Mouse (Mus musculus): ENCODE measurements around the gene Slc24a1. TPM values are rescaled to one million over a fixed set of nuclear protein-coding genes. Genes with fewer than 3 reads are reported as not detected.
A peak's percentile ranks its signal among the peaks of the same experiment; 100 is the strongest.

The Slc24a1 gene
- polyA plus RNA-seq, 1 experiment = 0.05 TPM

DNA sequence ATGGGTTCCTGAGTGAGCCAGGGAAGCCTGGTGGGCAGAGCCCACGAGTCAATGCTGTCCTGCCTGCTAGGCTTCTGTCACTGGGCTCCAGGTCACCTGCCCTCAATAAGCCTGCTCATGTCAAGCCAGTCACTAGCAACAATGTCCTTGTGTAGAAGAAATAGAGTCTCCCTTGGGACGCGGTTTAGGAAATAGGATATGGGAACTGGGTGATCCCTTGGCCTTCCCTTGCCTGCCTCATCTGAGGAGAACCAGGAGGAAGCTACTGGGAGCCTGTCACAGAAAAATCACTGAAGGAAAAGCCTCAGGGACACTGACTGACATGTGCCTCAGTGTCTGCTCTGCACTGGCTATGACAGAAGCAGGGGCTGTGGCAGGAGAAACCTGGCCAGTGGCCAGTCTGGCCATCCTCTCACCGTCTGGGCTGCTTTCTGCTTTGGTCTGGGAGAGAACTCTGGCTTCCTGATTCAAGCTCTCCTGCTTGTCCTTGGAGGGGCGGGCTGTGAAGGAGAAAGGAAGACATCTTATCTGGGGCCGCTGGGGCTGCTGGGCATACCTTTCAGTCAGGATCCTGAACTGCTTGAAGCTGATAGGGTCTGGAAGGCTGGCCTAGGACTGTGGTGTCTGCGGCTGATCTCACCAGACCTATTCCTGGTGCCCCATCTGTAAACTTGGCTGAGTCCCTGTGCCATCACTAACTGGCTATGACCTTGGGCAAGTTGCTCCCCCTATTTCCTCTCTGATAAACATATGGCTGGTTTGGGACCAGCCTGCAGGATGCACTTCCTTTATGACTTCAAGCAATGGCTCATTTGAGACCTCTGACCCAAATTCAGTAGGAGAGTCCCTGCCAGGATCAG lies 19.4 kb downstream of the Slc24a1 start:
- H3K4me1 ChIP-seq (replicated peaks; ENCODE audit: control insufficient read depth, insufficient read depth, low read length) = no peaks in the 10 kb centered on the region
- H3K27ac ChIP-seq (ENCODE audit: control insufficient read depth, insufficient read depth, low read length) = no peak overlapping the region
- no peaks in the 10 kb centered on the region for H3K36me3 ChIP-seq (ENCODE audit: control insufficient read depth, insufficient read depth, low read length)
- H3K27me3 ChIP-seq (ENCODE audit: control insufficient read depth, insufficient read depth, low read length) = no peaks in the 10 kb centered on the region
- 77% methylated on average over 7 of the region's 7 CpGs for WGBS
- no peak for TF ChIP-seq POLR2A (IDR thresholded peaks at IDR 0.05; ENCODE audit: control insufficient read depth, extremely low read depth, insufficient read depth, low read length, poor library complexity)
- H3K4me3 ChIP-seq (ENCODE audit: control insufficient read depth, insufficient read depth, low read length) = no peak overlapping the region
- DNase-seq = no peak

DNA sequence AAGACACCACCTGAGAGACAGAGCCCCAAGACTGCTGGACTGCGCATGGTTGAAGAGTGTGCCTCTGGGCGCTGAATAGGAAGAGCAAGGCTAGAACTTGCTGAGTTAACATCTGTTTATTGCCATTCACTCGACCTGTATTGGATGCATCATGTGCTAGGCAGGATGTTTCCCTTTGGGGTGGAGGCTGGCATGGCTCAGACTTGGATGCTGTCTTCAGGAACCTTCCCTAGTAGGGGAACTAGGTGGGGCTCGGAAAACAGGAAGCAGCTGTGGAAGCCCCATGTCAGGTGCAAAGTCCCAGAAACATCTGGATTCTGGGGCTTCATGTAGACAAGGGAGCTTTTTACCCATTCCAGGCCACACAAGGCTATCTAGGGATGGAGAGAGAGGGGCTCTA lies 21.2 kb downstream of the Slc24a1 start:
- H3K4me3 ChIP-seq (ENCODE audit: control insufficient read depth, insufficient read depth, low read length) = no peak overlapping the region
- DNase-seq = no peak
- TF ChIP-seq CTCF (IDR thresholded peaks at IDR 0.05; ENCODE audit: borderline replicate concordance, control insufficient read depth, extremely low read depth, insufficient read depth, low read length, poor library complexity) = no peak
- TF ChIP-seq POLR2A (IDR thresholded peaks at IDR 0.05; ENCODE audit: control insufficient read depth, extremely low read depth, insufficient read depth, low read length, poor library complexity) = no peak
- no peaks in the 10 kb centered on the region for H3K4me1 ChIP-seq (replicated peaks; ENCODE audit: control insufficient read depth, insufficient read depth, low read length)
- H3K27ac ChIP-seq (ENCODE audit: control insufficient read depth, insufficient read depth, low read length) = no peak overlapping the region
- H3K27me3 ChIP-seq (ENCODE audit: control insufficient read depth, insufficient read depth, low read length) = no peaks in the 10 kb centered on the region
- H3K36me3 ChIP-seq (ENCODE audit: control insufficient read depth, insufficient read depth, low read length) = no peaks in the 10 kb centered on the region
- WGBS = 71% methylated on average over 4 of the region's 4 CpGs

DNA sequence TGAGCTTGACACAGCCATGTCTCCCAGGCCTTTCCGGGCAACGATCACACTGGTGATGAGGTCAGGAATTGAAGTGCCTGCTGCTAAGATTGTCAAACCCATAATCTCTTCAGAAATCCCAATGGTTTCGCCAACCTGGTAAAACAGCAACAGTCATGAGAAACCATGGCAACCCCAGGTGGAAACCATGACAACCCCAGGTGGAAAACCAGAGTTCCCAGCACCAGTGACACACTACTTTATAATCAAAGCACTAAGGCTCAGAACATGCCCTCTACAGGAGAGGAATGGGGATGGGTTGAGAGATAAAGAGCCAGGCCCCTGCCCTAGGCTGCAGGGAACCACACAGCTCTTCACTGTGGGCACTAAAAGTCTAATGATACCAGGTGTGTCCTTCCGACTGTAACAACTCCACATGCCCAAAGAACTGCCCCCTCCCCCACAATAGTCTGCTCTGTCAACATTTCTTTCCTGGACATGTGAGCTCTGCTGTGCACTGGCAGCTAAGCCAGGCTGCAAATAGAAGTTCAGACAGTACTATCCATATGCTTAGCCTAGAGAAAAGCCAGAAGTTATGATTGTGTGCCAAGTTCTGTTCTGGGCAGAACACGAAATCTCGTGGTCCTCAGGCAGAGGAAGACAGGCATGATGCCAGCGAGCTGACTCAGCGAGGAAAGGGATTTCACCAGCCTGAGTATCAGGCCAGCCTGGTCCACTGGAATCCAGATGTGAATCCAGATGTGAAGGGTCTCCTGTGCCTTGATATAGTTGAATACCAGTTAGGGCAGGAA lies 25.0 kb downstream of the Slc24a1 start:
- TF ChIP-seq CTCF (IDR thresholded peaks at IDR 0.05; ENCODE audit: borderline replicate concordance, control insufficient read depth, extremely low read depth, insufficient read depth, low read length, poor library complexity) (no peak), POLR2A (IDR thresholded peaks at IDR 0.05; ENCODE audit: control insufficient read depth, extremely low read depth, insufficient read depth, low read length, poor library complexity) (no peak)
- no peaks in the 10 kb centered on the region for H3K4me1 ChIP-seq (replicated peaks; ENCODE audit: control insufficient read depth, insufficient read depth, low read length)
- H3K27me3 ChIP-seq (ENCODE audit: control insufficient read depth, insufficient read depth, low read length) = no peaks in the 10 kb centered on the region
- H3K36me3 ChIP-seq (ENCODE audit: control insufficient read depth, insufficient read depth, low read length) = no peaks in the 10 kb centered on the region
- no peak for DNase-seq
- H3K4me3 ChIP-seq (ENCODE audit: control insufficient read depth, insufficient read depth, low read length) = no peak overlapping the region
- H3K27ac ChIP-seq (ENCODE audit: control insufficient read depth, insufficient read depth, low read length) = no peak overlapping the region
- WGBS = 59% methylated on average over 8 of the region's 8 CpGs

DNA sequence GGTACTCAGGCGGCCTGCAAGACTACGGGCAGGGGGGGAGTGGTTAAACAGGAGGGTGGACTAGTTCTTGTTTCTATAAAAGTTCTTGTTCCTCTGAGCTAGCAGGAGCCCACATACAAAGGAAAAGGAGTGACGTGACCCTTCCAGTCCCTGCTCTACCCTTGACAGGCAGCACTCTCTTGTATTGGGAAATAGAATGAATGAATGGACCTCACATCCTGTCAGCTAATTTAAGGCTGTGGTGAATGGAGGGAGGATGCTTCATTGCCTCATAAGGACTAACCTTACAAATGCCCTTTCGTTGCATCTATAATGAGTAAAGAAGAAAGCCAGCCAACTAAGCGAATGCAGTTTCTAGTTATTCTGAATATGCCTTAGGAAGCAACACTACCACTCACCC lies 25.6 kb downstream of the Slc24a1 start:
- H3K27ac ChIP-seq (ENCODE audit: control insufficient read depth, insufficient read depth, low read length) = no peak overlapping the region
- no peaks in the 10 kb centered on the region for H3K4me1 ChIP-seq (replicated peaks; ENCODE audit: control insufficient read depth, insufficient read depth, low read length)
- 70% methylated on average over 5 of the region's 5 CpGs for WGBS
- TF ChIP-seq CTCF (IDR thresholded peaks at IDR 0.05; ENCODE audit: borderline replicate concordance, control insufficient read depth, extremely low read depth, insufficient read depth, low read length, poor library complexity) (no peak), POLR2A (IDR thresholded peaks at IDR 0.05; ENCODE audit: control insufficient read depth, extremely low read depth, insufficient read depth, low read length, poor library complexity) (no peak)
- no peak for DNase-seq
- H3K36me3 ChIP-seq (ENCODE audit: control insufficient read depth, insufficient read depth, low read length) = no peaks in the 10 kb centered on the region
- no peaks in the 10 kb centered on the region for H3K27me3 ChIP-seq (ENCODE audit: control insufficient read depth, insufficient read depth, low read length)
- H3K4me3 ChIP-seq (ENCODE audit: control insufficient read depth, insufficient read depth, low read length) = no peak overlapping the region

DNA sequence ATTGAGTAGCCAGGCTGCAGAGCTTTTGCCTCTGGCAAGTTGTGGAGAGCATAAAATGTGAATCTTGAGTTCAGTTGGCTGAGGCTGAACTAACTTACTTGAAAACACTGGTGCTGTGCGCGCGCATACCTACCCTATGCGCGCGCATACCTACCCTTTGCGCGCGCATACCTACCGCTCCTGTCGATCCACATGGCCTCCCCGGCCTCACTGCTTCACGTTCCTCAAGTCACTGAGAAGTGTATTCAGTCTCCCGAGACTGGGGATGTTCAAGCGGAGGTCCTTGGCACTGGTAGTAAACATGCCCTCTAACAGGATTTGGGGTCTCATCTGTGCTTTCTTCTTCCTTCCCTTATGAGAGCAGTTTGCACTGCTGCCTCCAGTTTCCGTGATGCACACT lies 32.8 kb downstream of the Slc24a1 start:
- WGBS = 63% methylated on average over 16 of the region's 16 CpGs
- Histone ChIP-seq H3K27ac (ENCODE audit: control insufficient read depth, insufficient read depth, low read length) (peak overlapping the region; percentile 40; the same call in 1 of the 2 replicates), H3K27me3 (ENCODE audit: control insufficient read depth, insufficient read depth, low read length) (no peaks in the 10 kb centered on the region), H3K4me1 (replicated peaks; ENCODE audit: control insufficient read depth, insufficient read depth, low read length) (no peaks in the 10 kb centered on the region), H3K4me3 (ENCODE audit: control insufficient read depth, insufficient read depth, low read length) (peak overlapping the region; percentile 44), H3K36me3 (ENCODE audit: control insufficient read depth, insufficient read depth, low read length) (no peaks in the 10 kb centered on the region)
- TF ChIP-seq POLR2A (IDR thresholded peaks at IDR 0.05; ENCODE audit: control insufficient read depth, extremely low read depth, insufficient read depth, low read length, poor library complexity) (no peak), CTCF (IDR thresholded peaks at IDR 0.05; ENCODE audit: borderline replicate concordance, control insufficient read depth, extremely low read depth, insufficient read depth, low read length, poor library complexity) (no peak)
- DNase-seq = peak; percentile 23

DNA sequence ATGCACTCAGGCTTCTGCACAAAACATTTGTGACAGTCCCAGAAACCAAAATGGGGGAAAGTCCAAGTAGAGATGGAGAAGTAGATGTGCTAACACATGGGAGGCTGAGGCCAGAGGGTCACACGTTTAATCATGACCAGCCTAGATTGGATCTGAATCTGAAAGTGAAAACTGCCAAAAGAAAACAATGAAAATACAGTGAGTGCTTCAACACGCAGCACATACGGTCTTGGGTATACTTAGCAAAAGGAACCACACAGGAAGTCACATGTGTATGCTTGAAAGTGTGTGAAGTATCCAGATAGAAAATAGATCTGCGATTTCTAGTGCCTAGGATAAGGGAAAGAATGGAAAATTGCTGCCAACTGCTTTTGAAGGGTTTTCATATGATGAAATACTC lies 36.8 kb downstream of the Slc24a1 start:
- 2% methylated on average over 4 of the region's 4 CpGs for WGBS
- TF ChIP-seq POLR2A (IDR thresholded peaks at IDR 0.05; ENCODE audit: control insufficient read depth, extremely low read depth, insufficient read depth, low read length, poor library complexity) (no peak), CTCF (IDR thresholded peaks at IDR 0.05; ENCODE audit: borderline replicate concordance, control insufficient read depth, extremely low read depth, insufficient read depth, low read length, poor library complexity) (no peak)
- H3K4me3 ChIP-seq (ENCODE audit: control insufficient read depth, insufficient read depth, low read length) = no peak overlapping the region
- no peak for DNase-seq
- no peak overlapping the region; the same call in 1 of the 2 replicates for H3K27ac ChIP-seq (ENCODE audit: control insufficient read depth, insufficient read depth, low read length)
- H3K4me1 ChIP-seq (replicated peaks; ENCODE audit: control insufficient read depth, insufficient read depth, low read length) = no peaks in the 10 kb centered on the region
- H3K27me3 ChIP-seq (ENCODE audit: control insufficient read depth, insufficient read depth, low read length) = no peaks in the 10 kb centered on the region
- peaks cover 10% of the 10 kb centered on the region for H3K36me3 ChIP-seq (ENCODE audit: control insufficient read depth, insufficient read depth, low read length)
